Mouse (Mus musculus) kidney, adult 2 months (tissue): ENCODE data around the gene Gm5128.
"Not testable (repeated sequence)": the region's sequence is repeated elsewhere in the genome, so short reads cannot be mapped to it uniquely, and the experiment has no call there.

Experiments
- CTCF ChIP-seq: fragments of 200-500 bp; conservative IDR thresholded peaks from 2 replicates; pipeline ENCODE4 v1.5.1; 2011; ENCODE audit warnings: low read depth, mild to moderate bottlenecking, control low read depth, low read length, moderate library complexity, mixed read lengths; ENCODE audit not compliant: insufficient read depth, insufficient read length
- POLR2A ChIP-seq: fragments of 200-500 bp; IDR thresholded peaks from one replicate; pipeline ENCODE4 v1.6.1; 2011; ENCODE audit warnings: low read depth, low read length, control low read depth

DNA sequence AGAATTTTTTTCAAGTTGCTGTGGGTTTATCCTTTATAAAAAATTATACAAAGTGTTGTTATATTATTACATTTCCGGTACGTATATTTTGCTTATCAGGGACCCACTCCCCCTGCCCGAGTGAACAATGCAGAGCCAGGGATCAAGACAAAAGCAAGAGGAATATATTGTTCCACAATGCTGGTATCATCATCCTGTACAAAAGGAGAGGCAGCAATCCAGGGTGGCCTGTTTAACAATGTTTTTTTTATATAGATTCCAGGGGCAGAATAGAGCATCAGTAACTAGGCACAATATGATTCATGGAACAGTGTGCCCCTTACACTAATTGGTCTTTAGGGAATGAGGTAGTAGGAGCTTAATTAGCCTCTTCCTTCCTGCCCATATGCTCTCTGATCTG lies 30.5 kb downstream of the Gm5128 start:
- not testable (repeated sequence) for TF ChIP-seq CTCF, POLR2A
